Mouse (Mus musculus) myocyte (in vitro differentiated cells): ENCODE measurements at regions not wholly inside any gene's neighbourhood (a gene's known extent, or its start where the extent isn't known, plus 50 kb on each side); places are given as distances from the start of the nearest gene placed in this dataset.

Experiments
- MAX ChIP-seq: IDR thresholded peaks from one replicate; pipeline ENCODE4 v1.6.1; 2011; ENCODE audit warnings: low read depth, mild to moderate bottlenecking, control low read depth
- POLR2A ChIP-seq: IDR thresholded peaks from one replicate; pipeline ENCODE4 v1.6.1; 2011; ENCODE audit warnings: low read depth, mild to moderate bottlenecking, control low read depth, moderate library complexity; ENCODE audit not compliant: insufficient read length
- POLR2AphosphoS2 ChIP-seq: IDR thresholded peaks from one replicate; pipeline ENCODE4 v1.6.1; 2011; ENCODE audit warnings: low read depth, control low read depth; ENCODE audit not compliant: insufficient read length

DNA sequence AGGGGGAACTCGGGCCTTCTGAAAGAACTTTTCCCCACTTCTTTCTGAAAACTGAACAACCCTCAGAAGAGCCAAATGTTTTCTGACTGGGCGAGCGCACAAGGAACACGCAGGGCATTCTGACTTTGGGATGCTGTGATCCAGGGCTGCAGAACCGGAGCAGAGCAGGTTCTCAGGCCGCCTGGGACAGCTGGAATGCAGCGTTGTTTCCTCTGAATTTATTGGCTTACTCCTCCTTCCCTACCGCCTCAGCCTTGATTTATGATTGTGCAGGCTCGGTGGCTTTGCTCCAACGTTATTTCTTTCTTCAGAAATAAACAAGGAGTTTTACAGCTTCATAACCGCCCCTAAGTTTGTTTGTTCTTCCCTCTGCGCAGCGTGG lies 226.7 kb upstream of the Jun start:
- TF ChIP-seq MAX = no peak
- TF ChIP-seq POLR2A = no peak
- no peak for TF ChIP-seq POLR2AphosphoS2
